Mouse (Mus musculus): Measurements from ENCODE around the gene Inf2.

Inf2 gene

DNA sequence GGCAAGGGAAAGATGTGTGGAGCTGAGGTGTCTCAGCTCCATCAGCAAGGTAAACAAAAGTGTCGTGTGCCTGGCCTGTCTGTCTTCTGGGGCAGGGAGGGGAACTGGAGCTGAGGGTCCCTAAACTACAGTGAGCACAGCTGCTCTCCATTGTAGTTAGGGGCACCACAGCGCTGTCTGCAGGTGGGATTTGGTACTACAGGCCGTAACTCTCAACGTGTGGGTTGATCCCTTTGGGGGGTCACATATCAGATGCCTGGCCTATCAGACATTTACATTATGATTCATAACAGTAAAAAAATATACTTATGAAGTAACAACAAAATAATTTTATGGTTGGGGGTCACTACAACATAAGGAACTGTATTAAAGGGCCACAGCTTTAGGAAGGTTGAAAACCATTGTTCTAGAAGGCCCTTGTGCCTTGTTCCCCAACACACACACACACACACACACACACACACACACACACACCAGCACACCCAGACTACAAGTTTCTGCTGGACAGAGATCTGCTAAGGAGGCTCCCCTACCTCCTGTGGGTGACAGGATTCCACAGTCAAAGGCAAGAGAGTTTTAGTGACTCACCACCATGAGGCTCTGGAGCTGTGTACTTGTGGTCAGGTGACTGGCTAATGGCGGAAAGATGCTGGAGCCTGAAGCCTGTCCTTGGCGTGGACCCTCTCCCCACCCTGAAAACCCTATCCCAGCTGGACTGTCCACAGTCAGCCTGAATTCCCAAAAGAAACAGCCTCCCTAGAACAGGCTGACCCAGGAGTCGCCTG is 38.7 kb downstream of the Inf2 start:
- no peak for DNase-seq (ENCODE audit: low spot score)

DNA sequence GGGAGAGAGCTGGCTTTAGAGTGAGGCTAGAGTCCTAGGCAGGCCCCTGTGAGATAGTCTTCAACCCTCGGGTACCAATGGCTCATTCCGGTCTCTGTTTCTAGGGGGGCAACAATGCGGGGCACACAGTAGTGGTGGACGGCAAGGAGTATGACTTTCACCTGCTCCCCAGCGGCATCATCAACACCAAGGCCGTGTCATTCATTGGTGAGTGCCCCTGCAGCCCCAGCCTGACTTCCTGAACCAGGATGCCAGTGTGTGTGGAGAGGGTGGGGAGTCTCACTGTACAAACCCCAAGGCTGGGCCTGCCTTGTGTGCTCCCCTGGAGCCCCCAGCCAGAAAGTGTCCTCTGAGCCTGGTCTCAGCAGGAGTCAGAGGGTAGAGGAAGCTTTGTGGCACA is 39.6 kb downstream of the Inf2 start:
- DNase-seq (ENCODE audit: low spot score), result no peak

DNA sequence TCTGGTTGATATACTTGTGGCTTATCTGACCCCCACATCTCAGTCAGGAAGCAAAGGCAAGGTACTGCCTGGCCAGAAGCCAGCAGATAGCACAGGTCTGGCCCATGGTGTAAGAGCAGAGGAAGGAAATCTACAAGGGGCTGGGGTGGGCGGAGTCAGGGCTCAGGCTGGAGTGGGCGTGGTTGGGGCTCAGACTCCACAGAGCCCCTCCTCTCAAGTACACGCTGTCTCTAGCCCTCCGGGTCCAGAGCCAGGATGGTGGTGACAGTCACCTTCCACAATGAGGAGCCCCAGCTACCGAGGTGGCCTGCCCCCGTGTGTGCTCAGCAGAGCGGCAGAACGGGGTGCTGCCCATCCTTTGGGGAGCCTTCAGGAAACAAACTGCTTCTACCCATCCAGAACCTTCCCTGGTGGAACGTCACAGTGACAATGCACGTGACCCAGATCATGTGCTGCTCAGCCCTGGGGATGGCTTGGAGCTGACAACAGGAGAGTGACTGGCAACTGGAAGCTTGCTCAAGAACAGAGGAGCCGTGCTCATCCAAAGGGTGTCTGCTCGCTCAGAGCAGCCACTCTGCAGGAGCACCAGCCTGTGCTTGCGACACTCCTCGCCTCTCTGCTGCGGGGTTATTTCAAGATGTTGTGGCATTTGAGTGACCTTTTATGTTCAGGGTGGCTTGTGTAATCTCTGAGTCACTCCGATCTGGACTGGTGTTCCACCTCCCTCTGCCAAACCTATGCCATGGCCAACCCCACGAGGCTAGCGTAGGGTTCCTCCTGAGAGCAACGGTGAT is 40.5 kb downstream of the Inf2 start:
- DNase-seq (ENCODE audit: low spot score), result no peak

DNA sequence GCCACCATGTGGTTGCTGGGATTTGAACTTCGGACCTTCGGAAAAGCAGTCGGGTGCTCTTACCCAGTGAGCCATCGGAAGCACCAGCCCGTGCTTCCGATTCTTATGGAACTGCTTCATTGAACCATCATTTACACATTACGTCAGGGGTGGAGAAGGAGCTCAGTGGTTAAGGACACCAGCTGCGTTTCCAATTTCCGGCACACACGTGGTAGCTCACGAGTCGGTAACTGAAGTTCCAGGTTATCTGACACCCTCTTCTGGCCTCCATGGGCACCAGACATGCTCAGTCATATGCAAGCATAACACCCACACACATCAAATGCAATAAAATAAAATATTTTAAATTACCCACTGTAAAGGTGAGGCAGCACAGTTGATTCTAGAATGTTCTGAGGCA is 41.4 kb downstream of the Inf2 start:
- DNase-seq (ENCODE audit: low spot score), result no peak

DNA sequence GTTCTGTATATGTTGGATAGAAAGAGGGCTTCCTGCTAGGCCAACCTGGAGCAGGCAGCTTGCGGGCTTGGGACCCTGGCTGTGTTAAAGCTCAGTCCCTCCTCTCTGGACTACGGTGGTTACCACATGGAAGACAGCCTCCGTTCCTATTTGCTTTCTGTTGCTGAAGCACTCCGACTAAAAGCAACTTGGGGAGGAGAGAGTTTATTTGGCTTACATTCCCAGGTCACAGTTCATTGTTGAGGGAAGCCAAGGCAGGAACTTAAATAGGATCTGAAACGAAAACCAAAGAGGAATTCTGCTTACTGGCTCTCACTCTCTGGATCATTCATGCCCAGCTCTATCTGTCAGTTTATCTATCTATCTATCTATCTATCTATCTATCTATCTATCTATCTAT is 42.2 kb downstream of the Inf2 start:
- no peak for DNase-seq (ENCODE audit: low spot score)

DNA sequence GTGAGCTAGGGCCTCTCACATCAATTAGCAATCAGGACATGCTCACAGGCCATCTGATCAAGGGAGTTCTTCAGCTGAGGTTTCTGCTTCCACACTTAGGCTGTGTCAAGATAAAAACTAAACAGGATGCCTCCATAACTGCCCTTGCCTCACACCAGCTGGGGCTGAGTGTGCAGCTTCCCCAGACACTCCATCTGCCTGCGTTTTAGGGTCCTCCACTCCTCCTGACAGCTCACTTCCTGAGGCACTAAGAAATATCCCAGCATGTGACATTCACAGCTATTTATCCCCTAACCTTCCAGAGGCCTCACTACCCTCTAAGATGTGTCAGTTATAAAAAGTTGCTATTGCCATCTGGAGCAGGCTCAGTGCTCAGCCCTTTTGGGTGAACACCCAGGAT is 42.9 kb downstream of the Inf2 start:
- no peak for DNase-seq (ENCODE audit: low spot score)

DNA sequence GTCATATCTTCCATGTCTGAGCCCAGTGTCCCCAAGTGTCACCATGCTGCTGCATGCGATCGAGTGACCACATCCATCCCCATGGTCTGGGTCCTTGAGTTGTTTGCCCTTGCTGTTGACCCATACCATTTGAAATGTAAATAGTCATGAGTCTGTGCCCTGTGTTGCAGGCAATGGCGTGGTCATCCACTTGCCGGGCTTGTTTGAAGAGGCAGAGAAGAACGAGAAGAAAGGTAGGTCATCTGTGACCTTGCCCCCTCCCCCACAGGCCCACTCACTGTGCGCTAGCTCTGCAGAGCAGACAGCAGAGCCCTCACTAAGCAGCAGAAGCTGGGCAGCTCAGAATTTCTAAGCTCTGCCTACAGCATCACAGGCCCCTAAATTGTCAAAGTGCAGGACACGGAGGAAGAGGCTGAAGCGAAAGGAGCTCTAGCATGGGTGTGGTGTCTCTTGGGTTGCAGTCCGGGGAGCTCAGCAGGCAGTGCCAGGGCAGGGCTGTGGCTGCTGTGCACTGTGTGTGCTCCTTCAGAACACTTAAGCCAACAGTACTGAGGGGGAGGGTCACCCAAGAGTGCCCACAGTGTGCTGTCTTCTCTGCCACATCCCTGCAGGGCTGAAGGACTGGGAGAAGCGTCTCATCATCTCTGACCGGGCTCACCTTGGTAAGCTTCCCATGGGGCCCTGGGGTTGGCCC is 43.6 kb downstream of the Inf2 start:
- DNase-seq (ENCODE audit: low spot score), result no peak

DNA sequence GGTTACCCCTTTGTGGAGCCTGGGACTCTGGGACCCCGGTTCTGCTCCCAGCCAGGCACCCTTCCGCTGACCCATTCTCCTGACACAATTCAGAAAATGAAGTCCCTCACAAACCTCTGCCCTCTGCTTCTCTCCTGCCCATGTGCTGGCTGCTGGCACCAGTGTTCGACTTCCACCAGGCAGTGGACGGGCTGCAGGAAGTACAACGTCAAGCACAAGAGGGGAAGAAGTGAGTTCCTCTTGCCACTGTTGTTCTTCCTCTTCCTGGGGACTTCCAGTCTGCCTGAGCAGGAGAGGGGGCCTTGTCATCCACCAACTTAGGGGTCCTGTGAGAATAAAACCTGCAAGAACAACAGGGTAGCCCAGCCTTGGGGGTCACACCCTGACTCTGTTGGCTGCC is 44.3 kb downstream of the Inf2 start:
- DNase-seq (ENCODE audit: low spot score), result no peak

DNA sequence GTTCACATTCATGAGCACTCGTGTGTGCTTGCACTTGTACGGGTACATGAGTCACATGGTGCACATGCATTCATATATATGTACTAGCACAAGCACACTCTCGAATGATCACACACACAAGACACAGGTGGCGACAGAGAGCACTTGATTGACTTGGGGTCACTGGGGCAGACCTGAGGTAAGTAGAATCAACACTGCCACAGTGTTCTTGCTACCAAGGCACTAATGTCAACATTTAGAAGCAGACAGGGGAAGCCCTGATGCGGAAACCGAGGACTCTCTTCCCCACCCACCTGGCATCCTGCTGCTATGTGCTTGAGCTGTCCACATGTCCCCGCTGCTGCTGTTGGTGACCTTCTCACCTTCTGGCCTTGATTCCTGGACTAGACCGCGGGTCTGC is 45.1 kb downstream of the Inf2 start:
- no peak for DNase-seq (ENCODE audit: low spot score)

DNA sequence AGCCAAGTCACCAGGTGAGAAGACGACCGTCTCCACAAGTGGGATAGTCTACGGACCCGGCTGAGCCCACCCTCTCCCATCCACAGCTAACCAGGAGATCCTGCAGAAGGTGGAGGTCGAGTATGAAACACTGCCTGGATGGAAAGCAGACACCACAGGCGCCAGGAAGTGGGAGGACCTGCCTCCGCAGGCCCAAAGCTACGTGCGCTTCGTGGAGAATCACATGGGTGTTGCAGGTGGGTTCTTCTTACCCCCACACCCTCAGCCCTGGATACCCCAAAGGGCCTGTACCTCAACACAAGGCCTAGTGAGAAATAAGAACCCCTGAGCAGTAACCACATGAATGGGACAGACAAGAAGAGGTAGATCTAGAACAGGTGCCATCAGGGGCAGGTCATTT is 50.9 kb downstream of the Inf2 start:
- DNase-seq (ENCODE audit: low spot score), result no peak

DNA sequence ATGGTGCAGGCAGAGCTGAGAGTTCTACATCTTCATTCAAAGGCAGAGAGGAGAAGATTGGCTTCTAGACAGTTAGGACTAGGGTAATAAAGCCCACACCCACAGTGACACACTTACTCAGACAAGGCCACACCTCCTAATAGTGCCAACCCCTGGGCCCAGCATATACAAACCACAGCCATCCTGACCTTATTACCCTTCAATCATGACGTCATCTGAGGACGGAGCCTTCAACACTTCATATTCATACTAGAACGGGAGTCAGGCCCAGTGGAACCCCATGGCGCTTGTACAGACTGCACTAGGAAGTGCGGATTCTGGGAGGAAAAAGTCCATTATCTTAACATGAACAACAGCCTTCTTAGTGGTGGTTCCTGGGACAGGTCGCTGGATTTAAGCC is 54.5 kb downstream of the Inf2 start:
- no peak for DNase-seq (ENCODE audit: low spot score)

DNA sequence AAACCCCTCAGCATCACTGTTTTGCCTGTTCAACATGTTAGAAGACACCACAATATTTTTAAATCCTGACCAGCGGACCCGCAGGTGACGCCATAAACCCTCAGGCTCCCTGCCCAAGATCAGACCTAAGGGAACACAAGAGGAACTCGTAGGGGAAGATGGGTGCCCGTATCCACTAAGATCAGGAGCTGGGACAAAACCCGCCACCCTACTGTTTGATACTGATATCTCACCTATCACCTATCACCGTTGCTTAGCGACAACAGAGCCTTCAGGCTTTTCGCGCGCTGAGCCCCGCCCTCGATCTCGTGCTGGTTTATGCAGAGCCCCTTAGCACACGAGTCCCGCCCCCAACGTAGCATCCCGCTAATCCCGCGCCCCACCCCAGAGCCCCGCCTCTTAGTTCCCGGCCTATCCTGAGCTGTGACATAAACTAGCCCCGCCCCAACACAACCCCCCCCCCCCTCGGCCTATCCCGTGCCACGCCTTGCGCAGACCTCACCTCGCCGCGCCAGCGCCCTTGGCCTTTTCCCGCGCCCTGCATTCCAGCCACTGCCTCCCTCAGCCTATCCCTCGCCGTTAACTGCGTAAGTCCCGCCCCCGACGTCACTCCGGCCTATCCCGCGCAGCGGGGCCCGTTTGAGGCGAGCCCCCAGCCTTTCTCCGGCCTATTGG is 55.7 kb downstream of the Inf2 start, which contains the start of gene Siva1:
Siva1 (plus strand) TSS at position 500 of the 675 bp plus-strand sequence.
- DNase-seq (ENCODE audit: low spot score), result peak; percentile 97

DNA sequence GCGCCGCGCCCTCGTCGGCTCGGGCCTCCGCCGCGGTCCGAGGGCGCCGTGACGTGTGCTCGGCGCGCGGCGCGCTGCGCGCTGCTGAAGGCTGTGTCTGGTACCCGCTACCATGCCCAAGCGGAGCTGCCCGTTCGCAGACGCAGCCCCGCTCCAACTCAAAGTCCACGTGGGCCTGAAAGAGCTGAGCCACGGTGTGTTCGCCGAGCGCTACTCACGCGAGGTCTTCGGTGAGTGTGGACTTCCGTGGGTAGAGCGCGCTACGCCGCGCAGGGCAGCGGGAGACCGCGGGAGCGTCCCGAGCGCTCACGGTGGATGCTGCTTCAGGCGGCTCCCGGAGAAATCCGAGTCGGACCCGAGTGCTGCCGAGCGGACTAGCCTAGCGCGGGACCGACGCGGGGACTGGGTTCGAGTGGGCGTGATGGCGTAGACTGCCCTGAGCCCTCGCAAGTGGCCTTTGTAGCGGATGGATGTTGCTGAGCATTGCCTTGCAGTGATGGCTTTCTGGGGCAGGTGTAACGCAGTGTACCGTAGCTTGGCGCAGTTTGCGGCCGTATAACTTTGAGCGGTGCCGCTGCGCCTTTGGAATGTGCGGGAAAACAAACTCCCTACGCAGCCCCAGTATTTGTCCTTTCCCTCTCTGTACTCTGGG is 56.4 kb downstream of the Inf2 start:
- no peak for DNase-seq (ENCODE audit: low spot score)

DNA sequence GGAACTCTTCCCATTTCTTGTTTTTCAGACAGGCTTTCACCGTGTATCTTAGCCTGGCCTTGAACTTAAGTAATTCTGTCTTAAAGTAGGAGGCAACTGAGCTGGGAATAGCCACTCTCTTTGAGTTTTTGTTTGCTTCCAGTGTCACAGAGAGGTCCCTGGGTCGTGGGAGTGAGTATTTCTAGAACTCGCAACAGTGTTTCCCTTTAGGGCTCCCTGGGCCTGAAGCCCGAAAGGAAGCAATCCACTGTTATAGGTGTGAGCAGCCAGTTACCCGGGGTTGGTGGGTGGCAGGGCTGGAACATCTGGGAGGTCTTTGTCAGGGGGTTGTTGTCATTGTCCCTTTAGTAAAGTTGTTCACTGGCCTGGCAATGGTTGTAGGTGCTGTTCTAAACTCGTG is 57.6 kb downstream of the Inf2 start:
- no peak for DNase-seq (ENCODE audit: low spot score)

DNA sequence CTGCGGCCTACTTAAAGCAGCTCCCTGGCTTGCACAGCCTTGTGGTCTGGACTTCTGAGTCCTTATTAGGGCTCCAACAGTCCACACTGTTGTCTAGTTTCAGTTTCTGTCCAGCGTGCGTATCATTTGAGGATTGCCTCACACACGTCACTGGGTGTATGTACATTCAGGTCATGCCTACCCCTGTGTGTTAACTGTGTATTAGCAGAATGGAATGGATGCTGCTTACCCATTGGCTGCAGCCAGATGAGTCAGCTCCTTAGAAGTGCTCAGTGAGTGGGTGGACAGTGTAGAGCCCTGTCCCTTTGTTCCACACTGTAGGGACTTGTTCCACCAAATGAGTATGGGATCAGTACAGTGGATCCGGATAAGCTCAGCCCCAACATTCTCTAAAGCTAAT is 59.5 kb downstream of the Inf2 start:
- no peak for DNase-seq (ENCODE audit: low spot score)

DNA sequence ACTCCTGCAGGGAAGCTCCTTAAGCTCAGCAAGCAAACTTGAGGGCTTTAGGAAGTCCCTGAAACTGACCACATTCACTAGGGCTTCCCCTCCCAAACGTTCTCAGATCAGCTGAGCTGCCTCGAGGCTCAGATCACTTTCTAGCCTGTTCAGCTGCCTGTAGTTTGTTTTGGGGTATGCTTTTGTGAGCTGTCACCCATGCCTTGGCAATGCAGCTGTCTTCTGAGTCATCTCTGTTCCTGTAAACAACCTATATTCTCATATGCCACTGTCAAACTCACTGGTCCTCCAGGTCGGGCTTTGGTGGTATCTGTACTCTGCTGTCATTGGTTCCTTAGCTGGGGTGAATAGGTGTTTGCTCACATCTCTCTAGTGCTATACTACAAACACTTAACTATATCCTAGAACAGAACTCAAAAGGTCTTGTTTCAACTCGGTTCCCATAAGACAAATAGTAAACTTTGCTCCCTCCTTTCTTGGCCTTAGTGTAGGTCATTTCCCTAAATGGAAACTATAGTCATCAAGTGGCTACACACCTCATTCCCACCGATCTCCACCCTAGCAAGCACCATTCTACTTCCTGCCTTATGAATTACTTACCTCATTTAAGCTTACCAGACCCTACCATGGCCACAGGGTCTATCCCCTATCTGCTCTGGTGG is 63.3 kb downstream of the Inf2 start:
- DNase-seq (ENCODE audit: low spot score), result no peak

DNA sequence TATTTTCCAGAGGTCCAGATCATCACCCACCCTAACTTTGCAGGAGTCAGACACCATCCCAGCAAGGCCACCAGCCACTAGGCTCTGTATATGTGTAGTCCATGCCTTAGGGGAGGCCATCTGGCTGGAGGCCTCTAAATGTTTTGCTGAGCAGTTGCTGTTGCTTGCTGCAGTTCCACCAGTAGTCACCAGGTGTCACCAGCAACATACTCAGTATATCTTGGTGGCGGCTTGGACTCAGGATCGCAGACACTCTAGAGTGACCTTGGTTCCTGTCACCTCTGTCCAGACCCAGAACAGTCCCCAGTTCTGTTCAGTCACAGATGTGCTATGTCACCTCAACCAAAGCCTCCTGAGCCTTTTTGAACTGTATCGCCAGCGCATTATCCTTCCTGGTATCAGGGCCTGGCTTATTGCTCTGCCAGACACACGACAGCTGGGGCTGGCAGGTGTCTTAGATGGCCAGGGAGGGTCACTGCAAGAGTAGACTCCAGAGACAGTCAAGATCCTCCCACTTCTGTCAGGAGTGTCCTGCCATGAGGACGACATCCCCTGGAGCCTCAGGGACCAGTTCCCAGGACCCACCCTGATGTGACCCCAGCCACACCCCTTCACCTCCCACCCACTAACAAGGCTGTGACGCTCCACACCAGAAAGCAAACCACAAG is 64.7 kb downstream of the Inf2 start:
- DNase-seq (ENCODE audit: low spot score), result peak; percentile 72

DNA sequence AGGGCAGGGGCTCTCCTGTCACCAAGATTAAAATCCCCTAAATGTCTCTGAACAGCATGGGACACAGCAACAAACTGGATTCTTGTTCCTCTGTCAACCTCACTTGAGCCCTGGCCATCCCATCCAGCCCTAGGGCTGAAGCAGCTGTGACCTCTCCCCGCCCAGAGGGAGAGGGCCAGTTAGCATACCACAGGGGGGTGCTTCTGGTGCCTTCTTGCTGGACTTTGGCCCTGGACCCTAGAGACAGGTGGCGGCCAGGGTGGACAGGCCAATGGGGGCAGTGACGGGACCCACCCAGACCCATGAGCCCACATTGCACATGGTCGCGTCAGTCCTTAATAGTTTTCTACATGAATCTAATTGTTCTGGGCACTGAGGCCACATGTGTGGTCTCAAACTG is 65.5 kb downstream of the Inf2 start:
- DNase-seq (ENCODE audit: low spot score), result no peak

DNA sequence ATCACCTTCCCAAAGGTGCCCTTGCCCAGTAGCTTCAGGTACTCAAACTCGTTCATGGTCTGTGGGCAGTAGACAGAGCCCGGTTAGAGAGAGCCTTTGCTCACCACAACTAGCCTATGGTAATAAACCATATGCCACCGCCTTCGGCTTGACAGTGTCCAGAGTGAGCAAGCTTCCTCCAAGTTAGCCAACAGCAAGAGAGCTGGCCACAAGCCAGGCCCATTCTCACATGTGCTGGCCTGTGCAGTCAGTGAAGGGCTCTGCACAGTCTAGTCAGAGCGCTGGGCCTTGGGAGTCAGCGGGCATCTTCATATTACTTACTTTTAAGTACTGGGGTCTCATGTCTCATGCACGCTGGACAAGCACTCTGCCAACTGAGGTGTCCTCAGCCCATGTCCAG is 70.0 kb downstream of the Inf2 start:
- no peak for DNase-seq (ENCODE audit: low spot score)

DNA sequence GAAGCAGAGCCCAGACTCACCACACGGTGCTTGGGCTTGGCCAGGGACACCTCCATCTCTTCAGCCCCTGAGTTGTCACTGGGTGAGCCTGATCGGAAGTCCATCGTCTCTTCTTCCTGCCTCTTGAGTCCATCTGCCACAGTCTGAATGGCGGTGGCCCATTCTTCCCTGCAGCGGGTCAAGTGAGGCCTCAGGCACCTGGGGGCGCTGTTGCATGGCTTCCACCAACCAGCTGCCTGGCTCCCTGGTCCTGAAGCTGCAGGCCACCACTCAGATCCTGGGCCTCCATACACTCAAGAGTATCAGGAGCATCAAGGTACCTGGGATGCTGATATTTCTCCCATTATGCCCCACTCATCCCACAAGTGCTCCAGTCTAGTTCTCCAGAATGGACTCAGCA is 70.5 kb downstream of the Inf2 start:
- DNase-seq (ENCODE audit: low spot score), result no peak

Data from left cerebral cortex, adult 11 months (tissue).